Mouse (Mus musculus): ENCODE measurements at regions not wholly inside any gene's neighbourhood (a gene's known extent, or its start where the extent isn't known, plus 50 kb on each side); places are given as distances from the start of the nearest gene placed in this dataset.

GRCm38 (mm10) chr8:89439304-89439703, 395.3 kb upstream of the Sall1 start:
- TF ChIP-seq POLR2A (IDR thresholded peaks at IDR 0.05; ENCODE audit: low read depth, low read length) (no peak), CTCF (IDR thresholded peaks at IDR 0.05; ENCODE audit: borderline replicate concordance, insufficient read depth, low read length) (no peak)
